Mouse (Mus musculus): ENCODE measurements around the gene Gm6268.
A peak's percentile ranks its signal among the peaks of the same experiment; 100 is the strongest.

The Gm6268 gene

GRCm38 (mm10) chrX:36400980-36401379, at the start of gene Gm6268:
TSS of gene Gm6268 (plus strand) at chrX:36401280.
- no peak for DNase-seq (ENCODE audit: low read depth, low spot score)

GRCm38 (mm10) chrX:36352446-36352845, 48.6 kb upstream of the Gm6268 start:
- peak; percentile 29 for DNase-seq (ENCODE audit: low read depth, low spot score)

DNA sequence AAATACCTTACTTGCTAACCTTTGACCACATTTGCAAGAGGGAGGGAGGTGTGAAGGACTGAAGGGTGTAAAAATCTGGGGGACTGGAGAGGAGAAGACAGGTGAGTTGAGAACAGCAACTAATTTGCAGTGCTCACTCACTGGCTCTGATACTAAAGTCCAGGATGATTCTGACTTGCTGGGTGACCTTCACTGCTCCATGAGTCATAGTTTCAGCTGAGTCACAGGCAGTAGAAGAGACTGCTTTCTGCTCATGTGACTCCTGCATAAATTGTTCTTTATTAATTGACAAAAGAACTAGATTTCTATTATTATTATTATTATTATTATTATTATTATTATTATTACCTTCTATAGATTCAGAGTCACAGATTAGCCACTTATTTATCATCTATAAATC, 15.7 kb upstream of the Gm6268 start:
- no peak for DNase-seq (ENCODE audit: low read depth, low spot score)

DNA sequence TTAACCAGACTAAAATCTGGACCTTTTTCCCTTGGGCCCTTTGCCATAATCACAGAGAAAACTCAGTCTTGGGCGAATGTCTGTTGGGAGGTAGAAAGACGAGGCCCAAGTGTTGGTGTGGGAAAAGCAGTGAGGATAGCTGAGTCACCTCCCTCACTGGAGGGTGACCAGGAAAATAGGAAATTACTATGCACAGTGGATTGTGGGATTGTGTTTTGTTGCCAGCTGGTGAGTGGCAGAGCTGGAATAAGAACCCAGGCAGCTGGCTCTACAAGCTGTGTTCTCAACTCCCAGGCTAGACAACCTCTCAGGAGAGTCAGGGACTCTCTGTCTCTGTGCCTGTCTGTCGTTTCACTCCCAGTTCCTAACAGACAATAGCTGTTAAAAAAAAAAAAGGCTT, 11.1 kb upstream of the Gm6268 start:
- no peak for DNase-seq (ENCODE audit: low read depth, low spot score)

DNA sequence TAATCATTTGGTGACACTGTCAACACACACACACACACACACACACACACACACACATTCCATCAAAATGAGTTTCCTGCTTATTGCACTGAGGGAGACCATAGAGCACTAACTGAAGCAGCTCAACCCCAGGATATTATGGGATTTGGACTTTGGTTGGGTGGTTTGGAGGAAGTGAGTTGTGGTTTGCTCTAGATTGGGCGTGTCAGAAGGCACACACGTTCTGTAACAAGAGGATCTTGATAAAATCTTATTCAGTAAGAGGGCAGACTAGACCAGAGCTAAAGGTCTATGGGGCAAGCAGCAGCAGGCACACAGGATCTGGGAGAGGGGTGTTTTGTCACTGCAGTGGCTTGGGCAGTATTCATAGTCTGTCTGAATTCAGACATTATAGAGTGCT, 10.6 kb upstream of the Gm6268 start:
- no peak for DNase-seq (ENCODE audit: low read depth, low spot score)

DNA sequence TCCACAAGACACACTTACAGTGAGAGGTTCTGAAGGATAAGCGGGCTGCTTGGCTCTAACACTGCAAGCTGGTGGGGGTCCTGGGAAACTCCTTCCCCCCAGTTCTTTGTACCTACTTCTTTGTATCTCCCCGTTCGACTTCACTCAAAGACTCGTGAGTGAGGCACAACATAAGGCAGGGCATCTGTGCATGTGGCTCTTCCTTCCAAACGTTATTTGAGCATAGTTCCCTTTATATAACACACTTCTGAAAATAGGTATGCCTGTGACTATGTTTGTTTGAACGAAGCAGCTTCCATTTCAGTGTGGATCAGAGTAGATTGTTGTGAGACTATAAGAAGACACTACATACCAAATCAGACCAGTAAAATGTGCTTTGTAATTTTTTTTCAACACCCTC, 8.4 kb upstream of the Gm6268 start:
- DNase-seq (ENCODE audit: low read depth, low spot score) = no peak

DNA sequence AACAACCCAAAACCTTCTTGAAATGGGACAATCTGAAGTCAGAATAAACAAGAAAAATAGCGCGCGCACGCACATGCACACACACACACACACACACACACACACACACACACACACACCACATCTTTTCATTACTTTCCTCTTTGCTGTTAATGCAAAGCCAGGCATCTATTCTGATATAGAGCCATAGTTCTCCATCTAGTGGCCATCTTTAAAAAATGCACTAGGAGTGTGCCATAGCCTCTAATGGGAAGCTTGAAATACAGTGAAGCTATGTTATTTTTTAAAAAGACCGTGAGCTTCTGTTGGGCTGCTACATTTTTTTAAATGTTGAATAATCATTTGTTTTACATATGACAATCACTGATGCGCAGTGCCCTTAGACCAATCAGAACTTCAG, 7.8 kb upstream of the Gm6268 start:
- peak; percentile 11 for DNase-seq (ENCODE audit: low read depth, low spot score)

- peak; percentile 8 for DNase-seq (ENCODE audit: low read depth, low spot score)
Observed at GRCm38 (mm10) chrX:36402316-36402715, 1.2 kb downstream of the Gm6268 start.

DNA sequence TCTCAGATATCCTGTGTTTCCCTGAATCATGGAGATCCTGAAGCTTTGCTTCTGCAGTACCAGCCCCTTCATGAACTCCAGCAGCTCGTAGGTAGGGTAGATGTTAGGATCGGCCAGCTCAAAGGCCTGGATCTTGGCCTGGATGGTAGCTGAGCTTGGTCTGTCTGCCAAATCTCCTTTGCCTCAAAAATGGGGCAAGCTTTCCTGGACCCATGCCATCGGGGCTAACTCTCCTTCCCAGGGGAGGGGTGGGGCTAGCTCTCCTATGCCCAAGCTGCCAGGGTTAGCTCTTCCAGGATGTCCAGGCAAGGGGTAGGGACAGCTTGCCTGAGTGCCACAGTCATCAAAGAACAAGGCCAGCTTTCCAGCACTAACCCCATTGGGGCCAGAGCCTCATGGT, 18.1 kb downstream of the Gm6268 start:
- no peak for DNase-seq (ENCODE audit: low read depth, low spot score)

GRCm38 (mm10) chrX:36434993-36435392, 33.9 kb downstream of the Gm6268 start:
- DNase-seq (ENCODE audit: low read depth, low spot score) = no peak

DNA sequence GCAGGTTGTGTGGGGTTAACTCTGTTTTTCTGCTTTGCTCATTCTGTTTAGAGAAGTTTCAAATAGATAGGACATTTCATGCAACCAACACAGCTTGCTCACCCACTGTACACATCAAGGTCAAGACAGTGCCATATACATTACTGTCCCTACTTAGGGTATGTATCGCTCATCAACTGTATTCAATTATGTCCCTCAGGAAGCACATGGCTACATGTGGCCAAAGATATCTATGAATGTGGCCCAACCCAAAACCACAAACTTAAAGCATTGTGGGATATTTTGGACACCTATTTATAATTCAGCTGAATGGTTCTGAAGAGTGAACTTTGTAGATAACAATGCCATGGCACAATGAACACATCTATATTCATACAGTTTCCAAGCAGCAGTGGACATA, 36.9 kb downstream of the Gm6268 start:
- DNase-seq (ENCODE audit: low read depth, low spot score) = no peak
